Mouse (Mus musculus) small intestine, adult 2 months (tissue): ENCODE measurements around the gene Zfp219. TPM values are rescaled to one million over a fixed set of nuclear protein-coding genes. Genes with fewer than 3 reads are reported as not detected.
A peak's percentile ranks its signal among the peaks of the same experiment; 100 is the strongest.

ENCODE experiments used
- H3K27ac ChIP-seq: fragments of 200-500 bp; 2 replicates; pipeline ENCODE4 v1.5.1; 2012; ENCODE audit warnings: low read depth, low read length, control low read depth, inconsistent platforms; ENCODE audit not compliant: insufficient read depth
- H3K27me3 ChIP-seq: fragments of 200-500 bp; 2 replicates; pipeline ENCODE4 v1.6.1; 2012; ENCODE audit warnings: mild to moderate bottlenecking, moderate library complexity, low read length, inconsistent platforms; ENCODE audit not compliant: control insufficient read depth, insufficient read depth
- H3K36me3 ChIP-seq: fragments of 200-500 bp; 2 replicates; pipeline ENCODE4 v1.6.1; 2012; ENCODE audit warnings: mild to moderate bottlenecking, low read length, control low read depth, inconsistent platforms; ENCODE audit not compliant: control insufficient read depth, insufficient read depth
- H3K4me1 ChIP-seq: fragments of 200-500 bp; 2 replicates; pipeline ENCODE4 v1.6.1; 2012; ENCODE audit warnings: low read length, inconsistent platforms, mixed read lengths; ENCODE audit not compliant: control insufficient read depth, insufficient read depth, insufficient read length
- H3K4me3 ChIP-seq: fragments of 200-500 bp; 2 replicates; pipeline ENCODE4 v1.5.1; 2012; ENCODE audit warnings: low read depth, mild to moderate bottlenecking, control low read depth, inconsistent platforms, low read length, moderate library complexity
- CTCF ChIP-seq: fragments of 200-500 bp; IDR thresholded peaks from 2 replicates; pipeline ENCODE4 v1.5.1; 2012; ENCODE audit warnings: low read depth, mild to moderate bottlenecking, control low read depth, inconsistent platforms, low read length, moderate library complexity, mixed read lengths; ENCODE audit not compliant: insufficient replicate concordance, insufficient read length; ENCODE audit errors: extremely low read depth
- POLR2A ChIP-seq: fragments of 200-500 bp; IDR thresholded peaks from 2 replicates; pipeline ENCODE4 v1.6.1; 2012; ENCODE audit warnings: low read depth, mild to moderate bottlenecking, control low read depth, inconsistent platforms, low read length, moderate library complexity
- WGBS: fragments of 180-500 bp; shearing (Covaris S2); methylation state at CpG from one replicate; pipeline ENCODE4 v1.1.7; 2018; 5-methylcytosine and 5-hydroxymethylcytosine counted together
- polyA plus RNA-seq: library from polyadenylated mRNA; depleted of rRNA; stranded (reverse); fragments of >200 nt; gene quantifications from 2 replicates; pipeline ENCODE4 v1.2.3, GENCODE M21; 2012

The Zfp219 gene
- polyA plus RNA-seq, 1 experiment, result 72.7 TPM

DNA sequence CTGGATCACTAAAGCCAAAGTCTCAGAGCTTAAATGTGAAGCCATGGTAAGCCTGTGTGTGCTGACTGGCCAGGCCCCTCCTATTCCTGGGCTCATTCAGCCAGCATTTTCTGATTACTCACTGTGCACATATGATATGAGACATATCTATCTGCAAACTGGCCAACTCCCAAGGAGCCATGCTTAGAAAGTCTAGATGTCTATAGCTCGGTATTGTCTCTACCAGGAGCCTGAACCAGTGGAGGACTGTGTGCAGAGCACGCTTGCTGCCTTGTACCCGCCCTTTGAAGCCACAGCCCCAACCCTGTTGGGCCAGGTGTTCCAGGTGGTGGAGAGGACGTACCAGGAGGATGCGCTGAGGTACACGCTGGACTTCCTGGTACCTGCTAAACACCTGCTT lies 33.4 kb downstream of the Zfp219 start:
- TF ChIP-seq CTCF (no peak), POLR2A (no peak)
- Histone ChIP-seq H3K27ac (no peak overlapping the region), H3K4me1 (peaks cover 5% of the 10 kb centered on the region), H3K36me3 (no peaks in the 10 kb centered on the region), H3K4me3 (no peak overlapping the region), H3K27me3 (0 out of 2 replicates have a peak, but pooled peaks cover 8% of the 10 kb centered on the region)
- 35% methylated on average over 6 of the region's 6 CpGs for WGBS

DNA sequence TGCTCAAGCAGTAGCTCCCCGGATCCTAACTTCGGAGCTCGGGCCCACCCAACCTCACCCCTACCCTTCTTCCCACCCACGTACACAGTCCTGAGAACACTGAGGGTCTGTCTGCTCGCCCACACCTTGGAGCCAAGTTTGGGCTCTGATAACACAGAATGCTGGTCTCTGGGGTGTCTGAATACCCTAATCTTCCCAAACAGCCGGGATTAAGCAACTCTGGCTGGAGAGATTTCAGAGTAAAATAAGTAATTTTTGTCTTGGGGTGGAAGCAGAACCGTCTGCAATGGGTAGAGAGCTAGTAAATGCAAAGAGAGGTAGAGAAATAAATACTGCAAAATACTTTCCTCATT lies 34.4 kb downstream of the Zfp219 start:
- Histone ChIP-seq H3K27ac (peak overlapping the region; percentile 53), H3K4me3 (peak overlapping the region; percentile 82), H3K27me3 (0 out of 2 replicates have a peak, but pooled peaks cover 8% of the 10 kb centered on the region), H3K36me3 (no peaks in the 10 kb centered on the region), H3K4me1 (peaks cover 5% of the 10 kb centered on the region)
- 60% methylated on average over 7 of the region's 7 CpGs for WGBS
- TF ChIP-seq POLR2A, result no peak
- TF ChIP-seq CTCF, result no peak

DNA sequence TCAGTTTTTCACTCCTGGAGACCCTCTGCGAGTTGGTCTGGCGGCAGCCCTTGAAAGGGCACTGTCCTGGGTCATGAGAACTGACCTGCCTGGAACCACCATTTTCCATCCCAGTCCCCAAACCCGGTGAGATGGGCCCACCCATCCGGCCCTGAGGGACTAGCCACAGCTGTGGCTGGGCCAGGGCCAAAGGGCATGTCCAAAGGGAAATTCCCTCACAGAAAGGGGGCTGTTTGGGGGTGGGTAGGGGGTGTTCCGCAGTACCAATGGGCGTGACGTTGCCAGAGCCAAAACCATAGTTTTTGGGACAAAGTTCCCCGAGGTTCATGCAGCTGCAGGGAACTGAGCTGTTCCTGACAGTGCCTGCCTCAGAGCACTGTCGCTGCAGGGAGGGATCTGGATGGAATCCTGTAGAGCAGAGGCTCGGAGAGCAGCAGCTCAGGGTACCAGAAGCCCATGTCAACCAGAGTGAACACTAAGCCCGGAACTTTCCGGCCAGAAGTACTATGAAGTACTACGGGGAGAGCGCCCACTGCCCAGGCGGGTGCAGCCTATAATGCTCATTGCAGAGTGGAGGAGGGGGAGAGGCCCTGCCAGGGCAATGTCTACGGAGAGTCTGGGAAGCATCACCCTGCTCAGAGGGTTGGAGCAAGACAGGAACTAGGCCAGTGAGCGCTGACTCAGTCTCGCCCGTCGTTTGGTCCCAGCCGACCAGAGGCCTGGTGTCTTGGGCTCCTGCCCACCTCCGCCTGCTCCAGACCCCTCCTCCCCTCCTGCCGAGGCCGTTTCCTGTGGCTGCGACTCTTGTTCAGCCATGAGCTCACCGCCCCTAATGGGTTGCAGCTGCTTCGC lies 35.0 kb downstream of the Zfp219 start:
- WGBS, result 33% methylated on average over 27 of the region's 27 CpGs
- H3K4me1 ChIP-seq, result peaks cover 5% of the 10 kb centered on the region
- 0 out of 2 replicates have a peak, but pooled peaks cover 8% of the 10 kb centered on the region for H3K27me3 ChIP-seq
- no peaks in the 10 kb centered on the region for H3K36me3 ChIP-seq
- H3K27ac ChIP-seq, result peak overlapping the region; percentile 68
- peak overlapping the region; percentile 82 for H3K4me3 ChIP-seq
- 0 out of 2 replicates have a peak, but pooled peaks have one; percentile 9 for TF ChIP-seq POLR2A
- no peak for TF ChIP-seq CTCF

DNA sequence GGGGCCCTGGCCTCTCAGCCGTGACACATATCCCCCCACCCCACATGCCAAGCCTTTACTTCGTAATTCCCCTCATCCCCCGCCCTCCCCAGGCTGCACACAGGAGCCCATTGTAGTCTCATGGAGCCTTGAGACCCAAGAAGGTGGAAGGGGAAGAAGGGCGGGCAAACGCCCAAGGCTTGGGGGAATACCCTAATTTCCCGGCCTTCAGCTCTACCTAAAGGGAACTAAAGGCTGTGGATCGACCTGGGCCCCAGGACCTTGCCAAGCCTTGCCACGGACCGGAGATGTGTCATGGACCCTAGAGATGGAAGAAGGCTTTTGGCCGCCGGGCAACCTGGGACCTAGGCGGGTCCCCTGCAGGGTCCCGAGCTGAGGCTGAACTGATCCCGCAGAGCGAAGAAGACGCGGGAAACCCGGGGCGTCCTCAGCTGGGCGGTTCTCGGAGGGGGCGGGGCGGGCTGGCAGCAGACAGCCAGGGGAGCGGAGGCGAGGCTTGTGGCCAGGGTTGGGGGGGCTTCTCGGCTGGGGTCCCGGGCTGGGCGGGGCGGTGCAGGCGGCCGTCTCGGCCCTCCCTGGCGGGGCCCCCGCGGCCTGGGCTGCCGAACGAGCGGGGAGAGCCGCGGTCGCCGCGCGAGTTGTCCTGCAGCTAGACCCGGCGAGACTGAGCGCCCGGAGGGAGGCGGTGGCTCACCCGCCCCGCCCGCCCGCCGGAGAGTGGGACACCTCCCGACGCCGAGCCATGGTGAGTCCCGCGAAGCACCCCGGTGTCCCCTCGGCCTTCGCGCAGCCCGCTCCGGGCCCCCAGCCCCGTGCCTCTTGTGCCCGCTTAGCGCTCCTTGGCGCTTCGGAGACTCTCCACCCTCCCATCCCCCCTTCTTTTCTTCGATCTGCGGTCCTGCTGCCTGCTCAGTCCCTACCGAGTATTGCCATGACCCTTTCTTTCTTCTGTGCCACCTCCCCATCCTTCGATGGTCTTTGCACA lies 36.0 kb downstream of the Zfp219 start, which contains the start of gene Arhgef40:
Gene Arhgef40 (plus strand): TSS at position 473 of the 985 bp plus-strand sequence.
- TF ChIP-seq POLR2A, result no peak
- TF ChIP-seq CTCF, result no peak
- 2% methylated on average over 69 of the region's 74 CpGs for WGBS
- H3K27me3 ChIP-seq, result 0 out of 2 replicates have a peak, but pooled peaks cover 8% of the 10 kb centered on the region
- peak within 1 kb of the TSS; percentile 68; the same call in 1 of the 2 replicates for H3K27ac ChIP-seq
- H3K4me3 ChIP-seq, result peak within 1 kb of the TSS; percentile 82
- peaks cover 5% of the 10 kb centered on the region for H3K4me1 ChIP-seq
- H3K36me3 ChIP-seq, result no peaks in the 10 kb centered on the region

DNA sequence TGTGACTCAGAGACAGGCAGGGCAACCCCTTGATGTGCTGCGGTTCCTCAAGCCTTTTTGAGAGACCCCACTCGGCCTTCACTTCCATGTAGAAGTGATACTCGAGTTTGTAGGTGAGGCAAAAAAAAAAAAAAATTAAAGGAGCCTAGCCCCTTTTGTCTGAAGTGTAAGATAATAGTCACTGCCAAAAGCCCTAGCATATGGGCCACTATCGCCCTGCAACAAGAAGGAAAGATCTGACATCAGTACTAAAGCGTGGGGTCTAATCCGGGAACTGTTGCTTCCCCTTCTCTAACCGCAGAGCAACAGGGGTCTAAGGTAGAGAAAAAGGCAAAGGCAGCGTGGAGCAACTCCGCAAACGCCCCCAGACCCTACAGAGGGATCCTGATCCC lies 36.7 kb downstream of the Zfp219 start:
- peak overlapping the region; percentile 82; the same call in 1 of the 2 replicates for H3K4me3 ChIP-seq
- TF ChIP-seq POLR2A (no peak), CTCF (no peak)
- WGBS, result 72% methylated on average over 10 of the region's 10 CpGs
- H3K4me1 ChIP-seq, result peaks cover 5% of the 10 kb centered on the region
- H3K27me3 ChIP-seq, result 0 out of 2 replicates have a peak, but pooled peaks cover 8% of the 10 kb centered on the region
- H3K36me3 ChIP-seq, result no peaks in the 10 kb centered on the region
- no peak overlapping the region for H3K27ac ChIP-seq

DNA sequence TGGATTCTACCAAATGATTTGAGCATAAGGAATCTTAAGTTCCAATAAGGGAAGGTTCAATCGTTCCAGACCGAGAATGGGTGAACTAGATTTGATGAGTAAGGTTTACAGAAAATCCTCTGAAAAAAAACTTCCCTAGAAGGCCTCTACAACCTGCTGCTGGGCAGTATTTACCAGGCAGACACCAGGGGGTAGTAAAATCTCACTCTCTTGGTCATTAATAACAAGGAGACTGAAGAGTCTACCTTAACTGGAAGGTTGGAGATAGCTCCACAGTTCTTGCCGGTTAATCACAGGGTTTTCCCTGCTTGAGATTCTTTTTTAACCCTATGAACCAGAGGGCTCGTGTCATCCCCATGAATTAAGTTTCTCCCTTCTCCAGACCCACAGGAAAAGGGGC lies 37.3 kb downstream of the Zfp219 start:
- Histone ChIP-seq H3K4me1 (peaks cover 5% of the 10 kb centered on the region), H3K36me3 (no peaks in the 10 kb centered on the region), H3K27me3 (0 out of 2 replicates have a peak, but pooled peaks cover 8% of the 10 kb centered on the region), H3K27ac (no peak overlapping the region), H3K4me3 (no peak overlapping the region)
- WGBS, result 72% methylated on average over 4 of the region's 4 CpGs
- TF ChIP-seq POLR2A (no peak), CTCF (no peak)
